Mouse (Mus musculus) effector memory CD4-positive, alpha-beta T cell, adult 7 months (primary cell): ENCODE measurements around the gene Zswim7. TPM values are rescaled to one million over a fixed set of nuclear protein-coding genes. Genes with fewer than 3 reads are reported as not detected.

Experiments
- polyA plus RNA-seq: library from polyadenylated mRNA; unstranded; fragments of 100-300 nt; shearing (Covaris generic); gene quantifications from one replicate; pipeline ENCODE4 v1.2.1, GENCODE M21; 2017

Zswim7 gene
- polyA plus RNA-seq = 9.1 TPM

GRCm38 (mm10) chr11:62280675-62281600 is at the start of gene Zswim7, which contains the start of gene Ttc19:
Gene Zswim7, minus strand, starts transcription at chr11:62281375.
Gene Ttc19, plus strand, starts transcription at chr11:62281473.

GRCm38 (mm10) chr11:62248401-62249244 is 32.6 kb downstream of the Zswim7 start, which contains the start of gene Adora2b:
Gene Adora2b, plus strand, starts transcription at chr11:62248984.

Other genes starting within 250 kb of the Zswim7 start
- 0.27 TPM for gene Adora2b, start 32.4 kb downstream of the Zswim7 start, polyA plus RNA-seq
- gene Ttc19, start 98 bp upstream of the Zswim7 start, polyA plus RNA-seq = 36.7 TPM
- gene Pigl, start 177.1 kb upstream of the Zswim7 start, polyA plus RNA-seq = 9.9 TPM
- 388 TPM for gene Ncor1, start 177.2 kb upstream of the Zswim7 start, polyA plus RNA-seq